Mouse (Mus musculus): ENCODE measurements at regions not wholly inside any gene's neighbourhood (a gene's known extent, or its start where the extent isn't known, plus 50 kb on each side); places are given as distances from the start of the nearest gene placed in this dataset.

DNA sequence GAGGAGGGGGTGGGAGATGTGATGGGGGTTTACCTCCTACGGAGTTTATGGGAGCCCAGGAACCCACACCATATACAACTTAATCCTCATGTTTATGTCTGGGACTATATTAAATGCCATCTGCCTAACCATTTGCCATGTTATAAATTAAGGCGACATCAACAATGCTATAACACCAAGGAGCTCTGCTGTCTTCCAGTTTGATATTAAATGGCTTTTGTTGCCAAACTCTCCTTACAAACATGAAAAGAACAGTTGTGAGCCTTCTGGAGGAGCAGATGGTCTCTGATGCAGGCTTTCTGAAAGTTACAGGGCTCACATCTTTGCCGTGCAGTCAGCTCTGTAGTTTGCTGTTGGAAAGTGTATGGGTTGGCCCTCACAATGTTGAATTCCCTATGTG lies 470.3 kb upstream of the Sall1 start:
- no peak for DNase-seq

DNA sequence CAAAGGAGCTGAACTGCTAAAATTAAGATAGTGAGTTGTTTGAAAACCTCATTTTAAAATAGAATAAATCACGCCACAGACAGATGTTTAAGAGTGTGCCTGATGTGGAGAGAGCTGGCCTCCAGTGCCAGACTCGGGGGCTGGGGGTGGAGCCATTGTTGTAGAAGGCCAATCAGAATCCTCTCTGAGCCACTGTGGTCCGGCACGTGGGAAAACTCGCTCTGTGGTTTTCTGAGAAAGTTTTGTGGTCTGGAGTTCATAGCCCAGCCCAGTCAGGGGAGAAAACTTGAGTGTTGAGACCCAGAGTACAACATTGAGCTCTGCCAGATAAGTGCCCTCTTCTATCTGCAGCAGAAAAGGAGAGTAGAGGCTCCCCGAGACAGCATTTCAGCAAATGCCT lies 463.7 kb upstream of the Sall1 start:
- DNase-seq: no peak

DNA sequence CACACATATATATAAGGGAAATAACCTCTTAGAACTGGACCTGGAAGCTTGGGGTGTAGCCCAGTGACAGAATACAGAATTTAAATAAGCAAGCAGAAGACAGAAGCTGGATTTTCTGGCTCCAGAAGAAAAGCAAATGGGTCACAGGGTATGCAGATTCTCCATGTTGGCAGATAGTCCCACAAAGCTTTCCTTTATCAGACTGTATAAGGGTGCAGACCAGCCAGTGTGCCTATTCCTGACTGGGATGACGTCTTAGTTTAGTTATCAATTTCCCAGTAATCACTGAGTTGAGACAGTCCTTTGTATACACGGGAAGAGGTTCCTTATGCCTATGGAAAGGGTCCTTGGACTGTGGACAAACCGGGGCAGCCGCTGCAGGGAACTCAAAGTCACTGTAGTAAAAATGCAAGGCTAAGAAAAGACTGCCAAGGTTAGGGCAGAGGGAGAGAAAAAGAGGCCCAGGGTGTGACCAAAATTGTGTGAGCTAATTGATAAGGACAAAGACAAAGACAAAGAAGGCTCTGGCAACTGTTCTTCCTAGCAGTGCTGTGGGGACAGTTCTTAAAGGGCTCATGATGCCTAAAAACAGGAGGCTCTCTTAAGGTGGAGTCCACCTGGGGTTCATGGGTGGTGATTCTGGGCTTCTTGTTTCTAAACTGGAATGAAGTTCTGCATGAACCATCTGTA lies 459.7 kb upstream of the Sall1 start:
- no peak for DNase-seq

GRCm38 (mm10) chr8:89503030-89503429 lies 459.1 kb upstream of the Sall1 start:
- DNase-seq: no peak

DNA sequence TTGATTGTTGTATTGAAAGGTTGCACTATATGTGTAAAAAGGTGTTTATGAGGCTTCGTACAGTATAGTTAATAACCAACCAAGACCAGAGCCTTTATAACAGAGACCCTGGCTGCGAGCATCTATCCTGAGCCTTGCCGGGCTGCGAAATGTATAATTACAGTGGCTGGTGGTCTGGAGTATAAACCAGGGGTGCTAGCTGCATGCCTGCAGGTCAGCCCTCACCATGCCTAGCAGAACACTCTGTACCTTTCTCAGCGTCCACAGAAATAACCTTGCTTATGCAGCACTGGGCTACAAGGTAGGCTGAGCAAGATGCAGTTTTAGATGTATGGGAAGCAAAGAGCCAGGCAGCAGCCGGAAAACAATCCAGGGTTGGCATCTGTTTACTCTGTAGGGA lies 457.8 kb upstream of the Sall1 start:
- DNase-seq: no peak

DNA sequence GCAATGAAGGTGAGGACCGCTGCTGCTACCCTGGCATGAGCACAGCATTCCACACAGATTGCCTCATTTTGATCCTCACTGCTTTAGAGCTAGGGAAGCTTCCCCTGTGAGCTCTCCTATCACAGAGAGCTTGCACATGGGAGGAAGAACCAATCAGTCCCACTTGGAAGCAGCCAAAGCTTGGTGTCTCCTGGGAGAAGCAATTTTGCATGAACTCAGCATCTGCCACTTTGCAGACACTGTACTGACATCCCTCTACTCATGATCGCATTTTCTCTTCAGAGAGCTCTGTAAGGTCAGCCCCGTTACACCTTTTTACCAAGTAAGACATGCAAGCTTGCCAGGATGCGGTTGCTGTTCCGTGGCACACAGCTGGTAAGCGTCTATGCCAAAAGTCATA lies 455.9 kb upstream of the Sall1 start:
- DNase-seq: no peak

DNA sequence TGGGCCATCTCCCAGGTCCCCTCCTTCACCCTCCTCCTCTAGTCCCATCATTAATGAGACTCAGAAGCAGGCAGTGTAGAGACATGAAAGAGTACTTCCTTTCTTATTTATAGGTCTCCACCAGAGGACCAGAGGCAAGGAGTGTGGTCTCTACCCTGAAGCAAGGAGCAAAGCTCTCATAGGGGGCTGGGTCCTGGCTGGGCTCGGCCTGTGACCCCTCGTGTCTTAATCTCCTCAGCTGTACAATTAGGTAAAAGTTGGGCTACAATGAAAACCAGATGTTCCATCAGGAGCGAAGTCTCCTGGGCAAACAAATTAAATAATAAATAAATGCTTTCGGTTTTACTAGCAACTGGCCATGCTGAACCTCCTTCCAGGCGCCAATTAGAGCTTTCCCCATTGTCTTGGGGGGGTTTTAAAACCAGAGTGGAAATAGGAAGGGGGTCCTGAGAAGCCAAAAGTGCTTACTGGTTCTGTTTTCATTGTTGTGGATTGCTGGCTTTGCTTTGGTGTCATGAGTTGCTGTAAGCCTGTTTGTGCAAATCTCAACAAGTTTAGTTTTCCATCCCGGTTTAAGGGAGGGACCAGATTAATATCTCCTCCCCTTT lies 454.2 kb upstream of the Sall1 start:
- no peak for DNase-seq

GRCm38 (mm10) chr8:89492336-89492735 lies 448.4 kb upstream of the Sall1 start:
- no peak for DNase-seq

DNA sequence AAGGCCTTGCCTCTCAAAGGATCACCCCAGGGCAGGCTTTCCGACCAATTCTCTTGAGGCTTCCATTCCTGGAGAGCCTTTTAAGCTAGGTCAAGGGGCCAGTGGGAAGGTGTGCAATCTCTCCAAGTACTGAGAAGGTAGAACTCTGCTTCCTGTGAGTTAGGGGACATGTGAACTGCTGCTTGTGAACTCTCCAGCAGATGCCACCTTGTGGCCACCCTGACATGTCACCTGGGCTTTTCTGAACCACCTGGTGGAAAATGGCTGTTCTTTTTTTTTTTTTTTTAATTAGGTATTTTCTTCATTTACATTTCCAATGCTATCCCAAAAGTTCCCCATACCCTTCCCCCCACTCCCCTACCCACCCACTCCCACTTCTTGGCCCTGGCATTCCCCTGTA lies 438.5 kb upstream of the Sall1 start:
- peak; percentile 14 for DNase-seq

GRCm38 (mm10) chr8:89476930-89477329 lies 433.0 kb upstream of the Sall1 start:
- peak; percentile 83 for DNase-seq

GRCm38 (mm10) chr8:89471116-89471515 lies 427.2 kb upstream of the Sall1 start:
- DNase-seq: no peak

GRCm38 (mm10) chr8:89468782-89469220 lies 424.8 kb upstream of the Sall1 start:
- DNase-seq: peak; percentile 80

- peak; percentile 76 for DNase-seq
Observed at GRCm38 (mm10) chr8:89465211-89465753, 421.3 kb upstream of the Sall1 start.

- no peak for DNase-seq
Observed at GRCm38 (mm10) chr8:89456517-89456916, 412.6 kb upstream of the Sall1 start.

DNA sequence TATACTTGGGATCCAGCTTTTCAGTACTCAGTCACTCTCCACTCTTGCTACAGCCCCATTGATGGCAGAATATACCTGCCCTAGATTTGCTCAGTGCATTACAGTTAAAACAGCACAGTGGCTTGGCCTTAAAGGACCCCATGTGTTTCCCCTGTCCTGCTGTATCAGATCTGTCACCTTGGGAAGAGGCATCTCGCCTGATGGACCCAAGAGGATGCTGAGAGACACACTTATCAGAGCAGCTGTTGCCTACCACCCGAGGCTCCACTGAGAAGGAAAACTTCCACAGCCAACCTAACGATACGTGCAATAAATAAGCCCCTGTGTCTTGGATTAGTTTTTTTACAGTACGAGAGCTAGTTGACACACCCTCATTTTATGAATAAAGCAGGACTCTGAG lies 411.8 kb upstream of the Sall1 start:
- peak; percentile 52 for DNase-seq

DNA sequence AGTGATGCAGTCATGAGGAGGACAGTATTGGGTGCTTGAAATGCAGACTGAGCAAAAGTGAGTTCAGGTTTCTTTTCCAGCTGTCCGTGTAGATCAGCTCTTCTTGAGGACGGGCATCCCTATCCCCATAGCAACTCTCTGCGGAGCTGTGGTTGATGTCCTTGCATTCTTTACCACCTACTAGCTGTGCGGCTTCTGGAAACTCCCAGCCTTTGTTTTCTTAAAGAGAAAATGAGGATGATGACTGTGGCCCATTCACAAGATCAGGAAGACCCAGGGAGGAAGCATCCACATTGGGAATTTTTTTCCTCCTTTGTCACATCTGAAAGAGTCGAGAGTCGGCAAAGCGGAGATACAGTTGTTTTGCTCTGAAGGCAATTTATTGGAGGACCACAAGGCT lies 410.2 kb upstream of the Sall1 start:
- DNase-seq: no peak

DNA sequence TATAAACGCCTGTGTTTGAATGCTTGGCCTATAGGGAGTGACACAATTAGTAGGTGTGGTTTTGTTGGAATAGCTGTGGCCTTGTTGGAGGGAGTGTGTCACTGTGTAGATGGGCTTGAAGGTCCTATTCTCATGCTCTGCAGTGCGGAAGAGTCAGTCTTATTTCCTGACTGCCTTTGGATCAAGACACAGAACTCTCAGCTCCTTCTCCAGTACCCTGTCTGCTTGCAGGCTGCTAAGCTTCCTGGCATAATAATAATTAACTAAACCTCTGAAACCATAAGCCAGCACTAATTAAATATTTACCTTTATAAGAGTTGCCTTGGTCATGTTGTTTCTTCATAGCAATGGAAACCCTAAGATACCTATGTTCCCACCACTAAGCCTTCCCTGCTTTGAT lies 409.8 kb upstream of the Sall1 start:
- DNase-seq: no peak

- DNase-seq: no peak
Observed at GRCm38 (mm10) chr8:89444466-89444865, 400.5 kb upstream of the Sall1 start.

DNA sequence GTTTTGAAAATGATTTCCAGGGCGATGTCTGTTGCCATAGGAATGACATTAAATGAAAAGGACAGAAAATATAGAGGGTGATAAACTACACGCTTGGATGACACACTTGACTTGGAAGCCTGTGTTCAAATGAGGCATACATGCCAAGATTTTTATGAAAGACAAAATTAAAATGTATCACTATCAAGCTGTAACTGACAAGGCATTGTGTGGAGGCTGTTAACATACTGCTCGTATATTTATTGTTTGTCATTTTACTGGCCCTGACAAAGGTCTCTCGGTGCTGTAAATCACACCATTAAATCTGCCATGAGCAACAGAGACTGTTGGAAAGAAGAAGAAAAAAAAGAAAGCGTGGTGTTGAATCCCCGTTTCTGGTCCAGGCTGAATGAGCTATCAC lies 395.3 kb upstream of the Sall1 start:
- DNase-seq: no peak

DNA sequence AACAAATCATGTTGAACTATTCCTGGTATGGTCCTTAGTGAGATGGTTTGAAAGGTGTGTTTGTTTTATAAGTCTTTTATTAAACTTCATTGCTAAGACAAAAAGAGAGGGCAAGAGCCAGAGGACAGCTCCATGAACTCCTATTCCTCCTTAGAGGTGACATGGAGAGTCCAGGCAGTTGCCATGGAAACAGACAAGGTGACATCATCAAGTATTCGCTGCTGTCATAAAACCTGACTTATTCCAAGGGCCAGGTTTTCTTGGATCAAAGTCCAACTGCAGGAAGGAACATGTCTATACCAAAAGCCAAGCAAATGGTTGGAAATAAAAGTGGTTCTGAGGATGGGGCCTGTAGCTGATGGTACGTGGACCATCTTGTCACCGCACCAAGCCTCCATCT lies 383.0 kb upstream of the Sall1 start:
- DNase-seq: no peak

DNA sequence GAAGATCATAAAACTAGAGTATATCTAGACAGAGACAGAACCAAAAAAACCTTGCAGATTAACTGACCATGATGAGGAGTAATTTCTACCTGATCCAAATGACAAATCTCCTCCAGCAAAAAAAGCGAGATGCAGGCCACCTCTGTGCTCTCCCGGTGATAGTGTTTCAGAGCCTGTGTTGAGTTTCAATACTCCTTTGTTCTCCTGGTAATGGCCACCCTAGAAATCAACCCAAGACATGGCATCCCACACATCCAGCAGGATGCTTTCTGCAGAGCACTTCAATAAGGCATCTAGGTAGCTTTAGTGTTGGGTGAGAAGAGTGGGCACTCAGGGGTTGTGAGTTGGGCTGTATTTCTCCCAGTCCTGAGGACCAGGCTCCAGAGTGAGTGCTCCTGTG lies 371.3 kb upstream of the Sall1 start:
- DNase-seq: no peak

DNA sequence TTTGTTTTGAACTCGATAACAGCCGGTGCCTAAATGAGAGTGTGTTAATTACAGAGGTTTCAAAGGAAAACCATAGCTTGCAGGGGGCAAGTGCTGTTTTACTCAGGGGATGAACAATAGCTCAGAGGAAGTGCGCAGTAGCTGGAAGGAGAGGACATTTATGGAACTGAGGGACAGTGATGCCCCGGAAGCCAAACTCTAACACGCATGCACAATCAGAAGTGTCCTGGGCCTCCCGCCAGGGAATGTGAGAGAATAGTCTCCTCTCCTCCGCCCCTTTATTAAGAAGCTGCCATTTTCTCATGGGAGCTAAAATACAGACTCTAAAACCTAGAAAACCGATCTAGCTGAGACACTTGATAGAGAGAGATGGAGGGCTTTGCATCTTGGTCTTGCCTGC lies 368.5 kb upstream of the Sall1 start:
- no peak for DNase-seq

- DNase-seq: peak; percentile 11
Observed at GRCm38 (mm10) chr8:89412046-89412445, 368.1 kb upstream of the Sall1 start.

DNA sequence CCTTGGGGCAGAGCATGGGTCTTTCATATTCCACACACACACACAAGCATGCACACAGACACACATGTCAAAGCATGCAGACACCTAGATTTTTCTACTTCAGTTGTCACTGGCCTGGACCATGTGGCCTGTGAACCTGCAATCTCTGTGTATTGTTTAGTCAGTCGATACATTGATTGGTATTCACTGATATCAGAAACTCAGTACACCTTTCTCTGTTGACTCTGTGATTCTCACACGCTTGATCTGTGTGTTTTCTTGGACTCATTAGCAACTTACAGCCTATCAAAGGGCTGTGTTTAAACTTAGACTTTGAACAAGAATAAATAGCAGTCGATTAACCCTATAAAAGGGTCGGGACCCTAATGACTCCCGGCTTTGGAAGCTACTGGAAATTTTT lies 362.7 kb upstream of the Sall1 start:
- no peak for DNase-seq

GRCm38 (mm10) chr8:89404287-89404686 lies 360.3 kb upstream of the Sall1 start:
- DNase-seq: no peak

Data from retina, postnatal 1 day (tissue).